Mouse (Mus musculus): Measurements from ENCODE around the gene Tat.
A peak's percentile ranks its signal among the peaks of the same experiment; 100 is the strongest.
"Not testable (repeated sequence)": the region's sequence is repeated elsewhere in the genome, so short reads cannot be mapped to it uniquely, and the experiment has no call there.

Gene Tat

DNA sequence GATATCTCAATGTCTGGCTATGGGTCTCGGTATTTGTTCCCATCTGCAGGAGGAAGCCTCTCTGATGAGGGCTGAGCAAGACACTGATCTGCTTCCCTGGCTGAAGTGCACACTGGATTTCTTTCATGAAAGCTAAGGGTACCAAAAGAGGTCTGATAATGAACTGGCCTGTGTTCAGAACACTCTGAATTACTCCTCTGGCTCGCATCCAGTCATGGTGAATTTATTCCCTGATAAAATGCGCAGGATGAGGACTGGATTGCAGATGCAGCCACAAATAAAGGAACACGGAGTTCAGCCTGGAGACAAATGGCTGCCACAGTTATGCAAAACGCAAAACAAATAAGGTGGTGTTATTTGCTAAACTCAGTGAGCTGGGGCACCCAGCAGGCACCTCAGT is 6.3 kb upstream of the Tat start:
- no peak for DNase-seq

DNA sequence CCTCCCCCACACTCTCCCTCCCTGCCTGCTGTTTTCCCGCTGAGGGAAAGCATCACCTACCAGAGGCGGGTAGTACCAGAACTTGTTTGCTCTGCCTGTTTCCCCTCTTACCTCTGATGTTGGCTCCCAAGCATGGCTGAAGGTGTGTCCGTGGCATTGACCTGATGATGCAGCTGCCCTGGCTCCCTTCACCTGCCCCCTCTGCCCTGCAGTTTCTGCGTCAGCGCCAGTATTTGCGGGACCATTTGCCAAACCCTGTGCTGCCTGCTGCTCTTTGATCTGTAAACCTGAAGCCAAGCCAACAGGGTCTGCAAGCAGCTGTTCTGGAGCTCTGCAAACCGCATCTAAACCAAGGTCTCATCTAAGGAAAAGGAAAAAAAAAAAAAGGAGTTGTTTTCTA is 3.9 kb upstream of the Tat start:
- DNase-seq = no peak

DNA sequence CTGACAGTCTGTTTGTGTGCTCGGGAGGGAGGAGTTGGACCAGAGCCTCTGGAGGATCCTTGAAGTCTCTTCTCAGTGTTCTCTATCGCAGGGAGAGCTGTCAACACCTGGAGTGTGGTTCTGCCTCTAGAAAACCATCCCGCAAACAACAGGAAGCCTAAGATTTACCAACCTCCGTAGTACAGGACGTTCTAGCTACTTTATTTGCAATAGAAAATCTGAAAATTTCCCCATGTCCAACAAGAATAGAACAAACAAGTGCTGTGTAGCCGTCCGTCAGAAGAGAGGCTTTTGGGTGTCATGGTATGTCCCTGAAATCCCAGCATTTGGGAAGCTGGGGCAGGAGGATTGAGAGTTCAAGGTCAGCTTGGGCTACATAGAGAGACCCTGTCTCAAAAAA is 2.5 kb upstream of the Tat start:
- no peak for DNase-seq

GRCm38 (mm10) chr8:109989151-109989550 is 1.1 kb upstream of the Tat start:
- no peak for DNase-seq

DNA sequence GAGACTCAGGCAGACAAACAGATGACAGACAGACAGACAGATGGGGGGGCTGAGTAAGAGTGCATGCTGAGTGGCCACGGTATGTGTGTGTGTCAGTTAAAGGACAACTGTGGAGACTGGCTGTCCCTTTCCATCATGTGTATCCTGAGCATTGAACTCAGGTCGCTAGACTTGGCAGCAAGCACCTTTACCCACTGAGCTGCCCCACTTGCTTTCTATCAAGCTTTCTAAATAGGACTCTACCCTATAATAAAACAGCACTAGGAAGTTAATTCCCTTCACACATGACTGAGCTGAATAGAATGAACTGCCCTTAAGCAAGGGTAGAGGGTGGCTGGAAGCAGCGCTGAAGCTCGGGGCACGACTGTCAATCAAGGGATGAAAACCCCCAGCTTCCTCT is 1.9 kb downstream of the Tat start:
- no peak for DNase-seq

- no peak for DNase-seq
Measured at GRCm38 (mm10) chr8:109992951-109993350, 2.7 kb downstream of the Tat start.

GRCm38 (mm10) chr8:109997381-109997780 is 7.1 kb downstream of the Tat start:
- no peak for DNase-seq

DNA sequence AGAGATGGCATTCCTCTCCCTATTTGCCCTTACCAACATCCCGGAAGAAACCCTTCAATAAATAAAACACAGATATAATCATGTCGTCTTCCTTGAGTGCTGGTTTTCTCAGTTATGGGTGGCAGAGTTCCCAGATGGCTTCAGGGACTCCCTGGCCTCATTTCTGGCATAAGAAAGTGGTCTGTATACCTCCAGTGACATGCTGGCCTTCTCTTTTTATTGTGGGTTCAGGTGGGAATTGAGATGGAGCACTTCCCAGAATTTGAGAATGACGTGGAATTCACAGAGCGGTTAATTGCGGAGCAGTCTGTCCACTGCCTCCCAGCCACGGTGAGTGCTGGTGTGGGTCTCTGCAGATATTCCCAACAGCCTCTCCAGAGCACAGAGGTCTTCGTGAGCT is 7.8 kb downstream of the Tat start:
- no peak for DNase-seq

DNA sequence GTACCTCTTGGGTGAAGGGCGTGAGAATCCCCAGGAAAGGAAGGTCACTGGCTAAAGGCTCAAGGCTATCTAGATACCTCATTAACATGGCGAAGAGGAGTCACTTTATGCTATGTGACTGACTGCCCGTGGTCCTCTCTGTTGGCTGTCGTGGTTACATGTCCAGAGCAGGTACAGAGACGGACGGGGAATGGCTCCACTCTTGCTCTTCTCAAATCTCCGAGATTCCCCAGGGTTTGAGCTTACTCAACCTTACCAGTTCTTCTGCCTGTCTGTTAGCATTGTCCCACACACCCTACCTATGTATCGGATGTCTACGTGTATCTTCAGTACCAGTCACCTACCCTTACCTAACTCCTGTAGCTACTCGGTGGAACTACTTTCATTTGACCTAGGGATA is 9.7 kb downstream of the Tat start:
- no peak for DNase-seq

DNA sequence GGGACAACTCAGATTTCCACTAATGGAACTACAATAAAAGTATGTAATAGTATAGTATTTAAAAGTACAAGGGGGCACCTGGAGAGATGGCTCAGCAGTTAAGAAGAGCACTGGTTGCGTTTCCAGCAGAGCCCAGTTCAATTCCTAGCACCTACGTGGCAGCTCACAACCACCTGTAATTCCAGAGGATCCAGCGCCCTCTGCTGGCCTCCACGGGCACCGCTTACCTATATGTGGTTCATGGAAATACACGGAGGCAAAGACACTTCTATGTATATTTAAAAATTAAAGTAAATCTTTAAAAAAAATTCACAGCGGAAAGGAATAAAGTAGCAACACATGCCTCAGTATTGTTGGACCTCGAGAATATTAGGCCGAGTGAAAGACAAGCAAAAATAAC is 12.7 kb downstream of the Tat start:
- DNase-seq = peak; percentile 71

- DNase-seq = no peak
Measured at GRCm38 (mm10) chr8:110004300-110004699, 14.1 kb downstream of the Tat start.

DNA sequence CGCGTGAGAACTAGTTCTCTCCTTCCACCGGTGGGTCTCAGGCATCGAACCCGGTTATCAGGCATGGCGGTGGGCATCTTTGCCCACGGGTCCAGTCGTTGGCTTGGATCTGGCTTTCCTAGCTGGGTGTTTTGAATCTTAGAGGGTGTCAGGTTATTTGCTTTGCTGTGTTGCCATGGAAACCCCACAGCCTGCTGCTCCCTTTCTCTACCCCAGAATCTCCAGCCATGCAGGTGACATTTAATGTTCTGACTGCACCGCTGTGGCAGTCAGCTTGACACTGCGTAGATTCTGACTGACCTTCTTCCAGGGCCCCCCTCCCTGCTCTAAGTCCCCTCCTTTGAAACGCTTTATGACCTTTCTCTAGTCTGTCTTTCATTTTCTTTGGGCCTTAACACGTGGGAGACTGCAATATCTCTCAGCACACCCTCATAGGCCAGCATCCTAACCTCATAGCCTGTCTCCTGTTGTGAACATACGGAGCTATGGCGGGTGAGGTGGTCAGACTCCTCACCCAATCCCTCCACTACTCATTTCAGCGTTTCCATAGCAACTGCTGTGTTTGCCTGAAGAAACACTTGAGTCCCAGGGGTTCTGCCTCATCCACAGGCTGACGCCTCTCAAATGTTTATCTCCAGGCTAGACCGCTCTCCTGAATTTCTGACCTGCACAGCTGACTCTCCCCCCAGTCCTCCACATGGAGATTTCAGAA is 16.2 kb downstream of the Tat start:
- DNase-seq = no peak

DNA sequence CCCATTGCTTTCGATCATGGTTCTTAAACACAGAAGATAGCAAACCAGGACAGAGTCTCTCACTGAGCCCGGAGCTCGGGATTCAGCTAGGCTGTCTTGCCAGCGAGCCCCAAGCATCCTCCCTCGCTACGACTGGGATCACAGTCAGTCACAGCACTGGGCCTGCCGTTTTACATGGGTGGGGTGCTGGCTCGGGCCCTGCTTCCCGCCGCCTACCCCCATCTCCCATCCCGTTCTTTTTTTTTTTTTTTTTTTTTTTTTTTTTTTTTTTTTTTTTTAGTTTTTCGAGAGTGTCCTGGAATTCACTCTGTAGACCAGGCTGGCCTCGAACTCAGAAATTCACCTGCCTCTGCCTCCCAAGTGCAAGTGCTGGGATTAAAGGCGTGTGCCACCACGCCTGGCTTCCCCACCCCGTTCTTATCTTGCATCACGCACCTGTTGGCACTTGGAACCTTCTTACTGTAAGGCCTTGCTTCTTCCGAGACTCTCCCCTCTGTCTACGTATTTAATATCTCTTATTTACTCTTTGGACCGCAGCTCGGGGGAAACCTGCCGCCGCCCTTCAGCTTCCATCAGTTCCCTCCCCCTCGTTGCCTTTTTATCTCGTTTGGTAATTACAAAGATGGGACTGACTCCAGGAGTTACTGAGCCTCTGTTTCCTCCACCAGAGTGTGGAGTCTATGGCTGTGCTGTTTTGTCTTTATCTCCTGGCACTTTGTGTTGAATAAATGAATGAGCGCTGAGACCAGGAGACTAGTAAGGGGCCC is 18.2 kb downstream of the Tat start:
- DNase-seq = no peak

- no peak for DNase-seq
Measured at GRCm38 (mm10) chr8:110008995-110009446, 18.8 kb downstream of the Tat start.

- DNase-seq = peak; percentile 64
Measured at GRCm38 (mm10) chr8:110010868-110011267, 20.6 kb downstream of the Tat start.

- DNase-seq = no peak
Measured at GRCm38 (mm10) chr8:110022081-110022480, 31.8 kb downstream of the Tat start.

- no peak for DNase-seq
Measured at GRCm38 (mm10) chr8:110022768-110023344, 32.6 kb downstream of the Tat start.

DNA sequence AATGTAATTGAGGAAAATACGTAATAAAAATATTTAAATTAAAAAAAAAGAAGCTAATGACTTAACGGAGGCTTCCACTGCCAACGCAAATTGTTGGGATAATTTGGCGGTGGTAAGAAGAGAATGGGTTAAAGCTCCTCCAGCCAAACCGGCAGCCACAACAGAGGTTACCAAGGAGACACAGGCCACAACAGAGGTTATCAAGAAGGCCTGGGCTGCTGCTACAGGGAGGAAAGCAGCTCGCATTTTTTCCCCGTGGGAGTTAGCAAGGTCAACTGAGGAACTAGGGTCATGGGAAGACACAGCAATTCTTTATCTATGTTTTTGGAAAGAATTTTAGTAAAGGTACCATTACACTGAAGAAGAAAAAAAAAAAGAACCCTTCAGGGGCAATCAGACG is 43.5 kb downstream of the Tat start:
- DNase-seq = not testable (repeated sequence)

DNA sequence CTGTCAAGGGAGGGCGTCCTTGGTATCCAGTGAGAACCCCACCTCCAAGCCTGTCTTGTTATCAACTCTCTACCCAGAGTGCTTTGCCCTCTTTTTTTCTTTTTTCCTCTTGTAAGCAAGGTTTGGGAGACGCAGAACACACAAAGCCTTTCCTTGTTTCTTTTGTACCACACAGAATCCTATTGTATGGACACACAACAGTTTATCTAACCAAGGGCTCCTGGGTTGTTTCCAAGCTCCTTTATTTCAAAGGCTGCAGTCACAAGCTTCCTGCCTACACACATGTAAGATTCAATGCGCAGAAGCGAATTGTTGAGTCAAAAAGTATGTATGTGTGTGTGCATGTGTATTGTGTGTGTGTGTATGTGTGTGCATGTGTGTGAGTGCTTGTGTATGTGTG is 44.1 kb downstream of the Tat start:
- DNase-seq = no peak

DNA sequence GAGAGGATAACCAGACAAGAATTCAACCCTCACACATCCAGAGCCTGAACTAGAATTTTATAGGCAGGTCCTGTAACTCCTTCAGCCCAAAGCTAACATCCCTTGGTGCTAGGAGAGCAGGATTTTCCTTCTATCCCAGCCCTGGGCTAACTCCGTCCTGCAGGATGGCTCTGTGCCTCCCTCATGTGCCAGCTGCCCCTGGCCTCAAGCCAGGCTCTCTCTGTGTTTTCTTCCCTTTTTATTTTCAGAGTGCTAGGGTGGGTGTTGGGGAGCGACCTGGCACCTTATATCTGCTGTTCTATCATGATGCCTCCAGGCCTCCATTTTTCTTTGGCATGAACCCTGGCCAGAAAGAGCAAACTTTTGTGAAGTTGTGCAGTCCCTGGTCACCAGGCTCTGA is 45.9 kb downstream of the Tat start:
- no peak for DNase-seq

GRCm38 (mm10) chr8:110039216-110039615 is 49.0 kb downstream of the Tat start:
- no peak for DNase-seq

DNA sequence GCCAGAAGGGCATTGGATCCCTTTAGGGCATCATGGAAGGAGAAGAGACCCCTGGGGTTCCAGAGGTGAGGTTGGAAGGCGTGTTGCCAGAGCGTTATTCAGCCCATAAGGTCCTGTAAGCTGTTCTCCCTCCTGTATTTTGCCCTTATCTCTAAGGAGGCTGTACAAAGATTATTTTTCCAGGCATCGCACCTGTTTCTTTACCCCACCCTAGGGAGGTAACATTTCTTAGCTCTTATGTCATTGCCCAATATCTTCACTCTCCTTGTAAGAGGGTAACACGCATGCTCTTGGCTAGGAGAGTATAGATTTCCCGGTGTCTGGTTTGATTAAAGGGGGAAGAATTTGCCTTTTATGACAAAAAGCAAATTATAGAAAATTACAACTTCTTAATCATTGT is 49.4 kb downstream of the Tat start, which contains the start of gene Chst4:
TSS of gene Chst4 (minus strand) at position 82 of the 400 bp plus-strand sequence.
- DNase-seq = no peak

GRCm38 (mm10) chr8:110040509-110040908 is 50.3 kb downstream of the Tat start:
- DNase-seq = no peak

Measured in thymus, postnatal 4 days (tissue).